Mouse (Mus musculus) intestine, postnatal 0 days (tissue): ENCODE measurements around the gene Ctsll3. TPM values are rescaled to one million over a fixed set of nuclear protein-coding genes. Genes with fewer than 3 reads are reported as not detected.
A peak's percentile ranks its signal among the peaks of the same experiment; 100 is the strongest.

Experiments used
- ATAC-seq: fragments of 200-750 bp; cut with Nextera tagmentation; 2 replicates; pipeline ENCODE4 v1.8.0; 2017; ENCODE audit warnings: mild to moderate bottlenecking, moderate TSS enrichment, moderate library complexity
- H3K27ac ChIP-seq: fragments of 300-500 bp; sonication (generic); 2 replicates; pipeline ENCODE4 v1.5.1; 2014; ENCODE audit warnings: mild to moderate bottlenecking, low read depth, low read length, moderate library complexity
- H3K27me3 ChIP-seq: fragments of 300-500 bp; sonication (generic); replicated peaks from 2 replicates; pipeline ENCODE4 v1.6.1; 2014; ENCODE audit warnings: low read length, mixed read lengths; ENCODE audit not compliant: control insufficient read depth, insufficient read depth
- H3K36me3 ChIP-seq: fragments of 300-500 bp; sonication (generic); 2 replicates; pipeline ENCODE4 v1.6.1; 2014; ENCODE audit warnings: mild to moderate bottlenecking, moderate library complexity; ENCODE audit not compliant: control insufficient read depth, insufficient read depth
- H3K4me1 ChIP-seq: fragments of 300-500 bp; sonication (generic); replicated peaks from 2 replicates; pipeline ENCODE4 v1.6.1; 2014; ENCODE audit warnings: antibody characterized with exemption, low read length, mixed read lengths; ENCODE audit not compliant: control insufficient read depth, insufficient read depth
- H3K4me2 ChIP-seq: fragments of 300-500 bp; sonication (generic); replicated peaks from 2 replicates; pipeline ENCODE4 v1.6.1; 2014; ENCODE audit warnings: low read depth, mild to moderate bottlenecking, moderate library complexity
- H3K4me3 ChIP-seq: fragments of 300-500 bp; sonication (generic); 2 replicates; pipeline ENCODE4 v1.5.1; 2014; ENCODE audit warnings: low read depth, low read length
- H3K9ac ChIP-seq: fragments of 300-500 bp; sonication (generic); 2 replicates; pipeline ENCODE4 v1.6.1; 2014; ENCODE audit warnings: mild to moderate bottlenecking, low read depth, low read length
- H3K9me3 ChIP-seq: fragments of 300-500 bp; sonication (generic); 2 replicates; pipeline ENCODE4 v1.6.1; 2016; ENCODE audit warnings: mixed run types; ENCODE audit not compliant: control insufficient read depth
- CTCF ChIP-seq: sonication (generic); IDR thresholded peaks from 2 replicates; pipeline ENCODE4 v1.5.1; 2016; ENCODE audit warnings: low read depth, mild to moderate bottlenecking, control low read depth, antibody characterized with exemption, moderate library complexity
- WGBS: fragments of 180-500 bp; shearing (Covaris S2); extraction: QIAGEN DNeasy Blood & Tissue Kit; methylation state at CpG from one replicate; pipeline ENCODE4 v1.1.7; 2014; 5-methylcytosine and 5-hydroxymethylcytosine counted together
- polyA plus RNA-seq: library from polyadenylated mRNA; unstranded; fragments of >200 nt; fragmentation: Nextera tagmentation; extraction: Ambion mirVana; gene quantifications from 2 replicates; pipeline ENCODE4 v1.2.1, GENCODE M21; 2015

The Ctsll3 gene
- polyA plus RNA-seq: not detected in 2 replicates

GRCm38 (mm10) chr13:60802749-60803148 is at the start of gene Ctsll3:
Gene Ctsll3, minus strand, starts transcription at chr13:60802849.
- 74% methylated on average over 1 of the region's 1 CpGs for WGBS
- Histone ChIP-seq H3K4me1 (no peaks in the 10 kb centered on the region), H3K36me3 (no peaks in the 10 kb centered on the region), H3K27ac (no peak within 1 kb of the TSS), H3K27me3 (no peaks in the 10 kb centered on the region), H3K9me3 (no peaks in the 10 kb centered on the region), H3K4me2 (no peak within 1 kb of the TSS), H3K4me3 (no peak within 1 kb of the TSS), H3K9ac (no peak within 1 kb of the TSS)
- no peak for TF ChIP-seq CTCF
- no peak for ATAC-seq

- Histone ChIP-seq H3K4me1 (no peaks in the 10 kb centered on the region), H3K9me3 (no peaks in the 10 kb centered on the region), H3K4me2 (no peak overlapping the region), H3K27ac (no peak overlapping the region), H3K27me3 (no peaks in the 10 kb centered on the region), H3K9ac (no peak overlapping the region), H3K4me3 (no peak overlapping the region), H3K36me3 (no peaks in the 10 kb centered on the region)
- no peak for TF ChIP-seq CTCF
- 90% methylated on average over 4 of the region's 4 CpGs for WGBS
- no peak for ATAC-seq
Observed at GRCm38 (mm10) chr13:60848241-60849120, 45.8 kb upstream of the Ctsll3 start.

- Histone ChIP-seq H3K9ac (no peak overlapping the region), H3K27ac (no peak overlapping the region), H3K4me3 (no peak overlapping the region), H3K9me3 (no peaks in the 10 kb centered on the region), H3K27me3 (no peaks in the 10 kb centered on the region), H3K4me1 (no peaks in the 10 kb centered on the region), H3K4me2 (no peak overlapping the region), H3K36me3 (no peaks in the 10 kb centered on the region)
- TF ChIP-seq CTCF: no peak
- WGBS: 86% methylated on average over 8 of the region's 8 CpGs
- no peak for ATAC-seq
Observed at GRCm38 (mm10) chr13:60843153-60843552, 40.5 kb upstream of the Ctsll3 start.

- no peak for TF ChIP-seq CTCF
- Histone ChIP-seq H3K9ac (no peak overlapping the region), H3K4me3 (no peak overlapping the region), H3K27me3 (no peaks in the 10 kb centered on the region), H3K4me1 (no peaks in the 10 kb centered on the region), H3K9me3 (no peaks in the 10 kb centered on the region), H3K27ac (no peak overlapping the region), H3K4me2 (no peak overlapping the region), H3K36me3 (no peaks in the 10 kb centered on the region)
- ATAC-seq: no peak
- WGBS: 68% methylated on average over 6 of the region's 6 CpGs
Observed at GRCm38 (mm10) chr13:60842703-60843102, 40.1 kb upstream of the Ctsll3 start.

- ATAC-seq: no peak
- no peak for TF ChIP-seq CTCF
- Histone ChIP-seq H3K4me1 (no peaks in the 10 kb centered on the region), H3K9ac (no peak overlapping the region), H3K27ac (no peak overlapping the region), H3K36me3 (no peaks in the 10 kb centered on the region), H3K27me3 (no peaks in the 10 kb centered on the region), H3K4me3 (no peak overlapping the region), H3K4me2 (no peak overlapping the region), H3K9me3 (no peaks in the 10 kb centered on the region)
- 58% methylated on average over 2 of the region's 2 CpGs for WGBS
Observed at GRCm38 (mm10) chr13:60839353-60839902, 36.8 kb upstream of the Ctsll3 start.

- Histone ChIP-seq H3K27me3 (no peaks in the 10 kb centered on the region), H3K9ac (no peak overlapping the region), H3K27ac (no peak overlapping the region), H3K4me2 (no peak overlapping the region), H3K9me3 (no peaks in the 10 kb centered on the region), H3K4me1 (no peaks in the 10 kb centered on the region), H3K4me3 (no peak overlapping the region), H3K36me3 (no peaks in the 10 kb centered on the region)
- peak; percentile 62 for TF ChIP-seq CTCF
- 52% methylated on average over 3 of the region's 3 CpGs for WGBS
- no peak for ATAC-seq
Observed at GRCm38 (mm10) chr13:60826052-60826451, 23.4 kb upstream of the Ctsll3 start.
